Mouse (Mus musculus): Measurements from ENCODE around the gene St8sia1.

DNA sequence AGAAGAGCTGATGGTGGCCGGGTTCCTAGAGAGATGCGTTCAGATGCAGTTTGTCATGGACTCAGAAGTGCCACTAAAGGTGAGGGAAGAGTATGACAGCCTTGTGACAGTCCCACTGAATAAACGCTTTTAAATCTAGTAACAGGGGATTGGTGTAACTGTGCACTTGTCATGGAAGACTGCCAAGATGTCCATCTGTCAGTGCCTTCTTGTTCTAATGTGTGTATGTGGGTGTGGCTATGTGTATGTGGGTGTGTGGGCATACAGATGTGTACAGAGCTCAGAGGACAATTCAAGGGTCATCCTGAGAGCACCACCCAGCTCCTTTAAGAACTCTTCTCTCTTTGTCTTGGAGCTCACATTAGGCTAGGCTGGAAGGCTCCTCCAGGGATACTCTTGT lies 148.7 kb downstream of the St8sia1 start:
- TF ChIP-seq CTCF (IDR thresholded peaks at IDR 0.05; ENCODE audit: low read depth): no peak
- no peak for TF ChIP-seq EP300 (optimal IDR thresholded peaks at IDR 0.05)

All from stomach, postnatal 0 days (tissue).